Mouse (Mus musculus) layer of hippocampus, adult 8-10 months (tissue): ENCODE results near the gene Zfp184. TPM values are rescaled to one million over a fixed set of nuclear protein-coding genes. Genes with fewer than 3 reads are reported as not detected.
"Not testable (repeated sequence)": the region's sequence is repeated elsewhere in the genome, so short reads cannot be mapped to it uniquely, and the experiment has no call there.

Experiments
- DNase-seq, 2 experiments: peaks; one replicate each; pipeline ENCODE4 v3.0.0; 2022; ENCODE audit warnings: low spot score in 2 of 2
- total RNA-seq, 4 experiments: library from RNA; stranded (reverse); gene quantifications; 2 replicates each; pipeline ENCODE4 v1.2.4; 2022

Zfp184 gene
- 1 to 10 TPM; 1.9 to 4.5 (median 2.9) TPM for total RNA-seq

- DNase-seq: peak; percentile 87 to 89
Measured at GRCm38 (mm10) chr13:21944926-21945740, at the start of gene Zfp184. TSS of gene Zfp184 (plus strand) at chr13:21945094.

DNA sequence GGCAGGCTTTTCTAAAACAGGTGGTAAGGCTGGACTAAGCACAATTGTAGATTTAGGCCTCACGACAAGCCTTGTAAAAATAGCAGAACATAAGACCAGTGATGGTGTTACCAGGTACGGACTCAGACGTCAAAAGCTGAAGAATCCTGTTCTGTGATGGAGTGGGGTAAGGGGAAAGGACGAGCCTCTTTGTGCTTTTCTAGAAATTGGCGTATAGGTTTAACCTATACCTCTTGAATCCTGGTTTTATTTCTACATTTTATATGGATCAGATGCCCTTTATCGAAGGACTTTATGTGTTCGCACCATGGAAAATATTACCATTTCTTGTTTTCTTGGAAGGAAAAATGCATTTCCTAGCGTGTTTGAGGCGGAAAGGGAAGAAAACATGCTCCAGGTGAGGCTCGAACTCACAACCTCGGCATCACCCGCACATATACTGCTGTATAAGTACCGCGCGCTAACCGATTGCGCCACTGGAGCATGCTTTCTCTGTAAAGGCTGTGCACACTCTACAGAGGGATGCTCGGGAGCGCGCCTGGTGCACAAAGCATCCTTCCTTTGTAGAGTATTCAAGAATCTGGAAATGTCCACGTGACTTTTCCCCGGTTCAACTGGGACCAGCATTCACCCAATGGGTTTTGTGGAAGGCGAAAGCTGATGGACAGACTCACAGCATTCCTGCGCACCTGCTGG, 48.2 kb upstream of the Zfp184 start:
- DNase-seq: peak; percentile 87 to 96

- DNase-seq: no peak
Measured at GRCm38 (mm10) chr13:21897245-21897634, 47.7 kb upstream of the Zfp184 start.

DNA sequence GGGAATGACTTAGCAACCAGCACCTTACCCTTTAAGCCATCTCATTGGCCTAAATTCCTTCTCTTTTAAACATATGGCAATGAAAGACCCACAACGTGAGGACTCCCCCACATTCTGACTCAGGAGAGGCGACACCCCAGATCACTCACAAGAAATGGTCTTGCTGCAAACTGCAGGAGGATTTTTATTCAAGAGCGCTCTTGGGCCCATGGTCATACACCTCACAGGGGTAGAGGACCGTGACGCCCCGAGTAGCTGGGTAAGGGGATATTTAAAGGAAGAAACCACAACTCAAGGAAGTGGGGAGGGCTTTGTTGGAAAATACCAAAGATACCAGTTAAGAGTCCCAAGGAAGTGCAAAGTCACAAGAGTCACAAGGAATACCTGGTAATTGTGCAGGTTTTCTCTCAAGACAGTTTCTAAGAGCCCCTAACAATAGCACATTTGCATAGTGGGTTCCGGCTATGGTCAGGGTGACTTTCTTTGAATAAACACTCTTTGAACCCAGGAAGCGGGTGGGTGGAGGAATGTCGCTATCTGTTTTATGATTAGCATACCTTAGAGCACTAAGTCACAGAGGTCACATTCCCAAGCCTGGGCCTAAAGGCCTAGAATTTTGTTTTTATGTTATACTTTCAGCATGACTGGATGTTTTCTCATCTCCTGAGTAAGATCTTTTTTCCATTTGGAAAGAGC, 43.9 kb upstream of the Zfp184 start:
- not testable (repeated sequence) for DNase-seq

DNA sequence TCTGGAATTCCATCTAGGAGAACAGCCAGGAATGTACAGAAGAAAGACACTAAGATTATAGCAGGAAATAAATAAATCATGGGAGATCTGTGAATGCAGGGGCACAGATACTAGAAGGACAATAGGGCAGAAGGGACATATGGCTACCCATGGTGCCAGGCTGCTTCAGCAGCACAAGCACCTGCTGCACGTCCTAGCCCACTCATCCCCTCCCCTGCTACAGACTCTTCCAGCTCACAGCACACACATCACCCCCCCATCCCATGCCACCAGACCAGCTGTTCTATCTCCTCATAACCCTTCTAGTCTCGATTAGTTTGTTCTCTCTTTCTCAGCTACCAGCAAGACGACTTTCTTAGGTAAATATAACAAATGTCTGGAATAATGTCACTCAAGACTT, 41.4 kb upstream of the Zfp184 start:
- DNase-seq: no peak

- not testable (repeated sequence) for DNase-seq
Measured at GRCm38 (mm10) chr13:21904090-21904489, 40.8 kb upstream of the Zfp184 start.

- DNase-seq: no peak
Measured at GRCm38 (mm10) chr13:21906301-21906700, 38.6 kb upstream of the Zfp184 start.

- no peak for DNase-seq
Measured at GRCm38 (mm10) chr13:21906946-21907806, 37.7 kb upstream of the Zfp184 start.

- not testable (repeated sequence) for DNase-seq
Measured at GRCm38 (mm10) chr13:21907807-21908155, 37.1 kb upstream of the Zfp184 start.

DNA sequence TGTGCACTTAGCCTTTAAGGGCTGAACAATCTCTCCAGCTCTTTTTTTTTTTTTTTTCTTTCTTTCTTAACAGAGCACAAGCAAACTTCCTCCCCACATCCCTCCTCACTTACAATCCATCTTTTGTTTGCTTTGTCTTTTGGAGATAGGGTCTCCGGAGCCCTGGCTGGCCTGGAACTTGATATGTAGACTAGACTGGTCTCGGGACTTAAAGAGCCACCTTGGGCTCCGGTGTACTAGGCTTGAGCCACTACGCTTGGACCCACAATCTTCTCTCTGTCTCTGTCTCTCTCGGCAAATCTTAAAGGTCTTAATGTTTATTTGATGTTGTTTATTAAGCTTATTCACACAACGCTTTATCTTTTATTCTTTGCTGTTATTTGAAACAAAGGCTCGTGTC, 34.2 kb upstream of the Zfp184 start:
- no peak for DNase-seq

- DNase-seq: peak in 1 of 2 experiments; percentile 19
Measured at GRCm38 (mm10) chr13:21911147-21911546, 33.7 kb upstream of the Zfp184 start.

- no peak for DNase-seq
Measured at GRCm38 (mm10) chr13:21913854-21914253, 31.0 kb upstream of the Zfp184 start.

- DNase-seq: peak in 1 of 2 experiments; percentile 63
Measured at GRCm38 (mm10) chr13:21914599-21914998, 30.3 kb upstream of the Zfp184 start.

DNA sequence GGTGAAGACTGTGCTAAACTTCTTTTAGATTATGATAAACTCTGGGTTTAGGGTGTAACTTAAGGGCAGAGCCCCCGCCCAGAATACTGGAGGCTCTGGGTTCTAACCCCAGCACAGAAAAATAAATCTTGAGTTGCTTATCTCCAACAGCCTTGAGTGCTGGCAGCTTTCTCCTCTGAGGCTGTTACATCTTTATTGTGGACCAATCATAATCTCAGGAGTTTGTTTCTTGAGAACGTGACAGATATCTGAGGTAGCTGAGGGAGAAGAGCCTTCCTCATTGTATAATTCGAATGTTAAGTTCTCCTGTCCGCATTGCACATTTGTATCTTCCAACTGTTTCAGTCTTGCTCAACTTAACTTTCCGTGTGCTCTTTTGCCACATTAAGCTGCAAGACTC, 29.4 kb upstream of the Zfp184 start:
- DNase-seq: no peak

DNA sequence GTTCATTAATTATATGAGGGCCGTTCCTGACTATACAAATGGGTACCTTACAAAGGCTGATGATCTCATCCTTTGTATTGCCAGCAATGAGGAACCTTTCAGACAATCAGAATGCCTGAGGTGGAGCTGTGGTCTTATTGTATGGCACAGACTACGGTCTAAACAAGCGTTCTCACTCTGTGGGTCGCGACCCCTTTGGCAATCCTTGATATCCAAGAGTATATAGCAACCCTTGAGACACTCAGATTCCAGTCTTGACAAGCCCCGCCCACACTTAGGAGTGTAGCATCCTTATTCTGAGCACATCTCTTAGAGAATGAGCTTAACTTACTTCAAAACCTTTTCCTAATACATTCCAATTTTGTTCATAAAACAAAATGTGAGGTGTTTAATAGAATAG, 28.8 kb upstream of the Zfp184 start:
- DNase-seq: no peak

- no peak for DNase-seq
Measured at GRCm38 (mm10) chr13:21917040-21917439, 27.9 kb upstream of the Zfp184 start.

DNA sequence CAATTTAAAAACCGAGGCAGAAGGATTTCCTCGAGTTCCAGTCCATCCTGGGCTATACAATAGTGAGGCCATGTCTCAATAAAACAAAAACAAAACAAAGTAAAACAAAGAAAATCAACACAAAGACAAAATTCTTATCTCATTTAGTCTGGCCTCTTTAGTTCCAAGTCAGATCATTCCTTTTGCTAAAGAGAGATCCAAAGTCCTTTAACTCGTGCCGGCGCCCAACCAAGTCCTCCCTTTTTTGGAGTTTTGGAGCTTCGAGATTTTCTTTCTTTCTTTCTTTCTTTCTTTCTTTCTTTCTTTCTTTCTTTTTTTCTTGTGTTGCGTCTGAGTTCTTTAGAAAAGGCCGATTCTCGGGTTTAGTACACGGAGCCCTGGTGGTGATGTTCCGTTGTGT, 27.4 kb upstream of the Zfp184 start:
- no peak for DNase-seq

GRCm38 (mm10) chr13:21917992-21918391, 26.9 kb upstream of the Zfp184 start:
- DNase-seq: no peak

- DNase-seq: no peak
Measured at GRCm38 (mm10) chr13:21918570-21919419, 26.1 kb upstream of the Zfp184 start.

GRCm38 (mm10) chr13:21919836-21920431, 25.0 kb upstream of the Zfp184 start:
- no peak for DNase-seq
